Mouse (Mus musculus) heart, embryonic 11.5 days (tissue): ENCODE measurements at regions not wholly inside any gene's neighbourhood (a gene's known extent, or its start where the extent isn't known, plus 50 kb on each side); places are given as distances from the start of the nearest gene placed in this dataset.

Source experiments
- ATAC-seq: fragments of 200-750 bp; cut with Nextera tagmentation; replicated peaks from 2 replicates; pipeline ENCODE4 v1.8.0; 2017; ENCODE audit warnings: moderate library complexity; ENCODE audit not compliant: insufficient number of reproducible peaks, low FRiP score, low TSS enrichment
- H3K27ac ChIP-seq: fragments of 300-500 bp; sonication (generic); 2 replicates; pipeline ENCODE4 v1.5.1; 2014; ENCODE audit warnings: mild to moderate bottlenecking, low read depth, low read length
- H3K27me3 ChIP-seq: fragments of 300-500 bp; sonication (generic); 2 replicates; pipeline ENCODE4 v1.6.1; 2014; ENCODE audit warnings: mild to moderate bottlenecking, low read length, mixed read lengths; ENCODE audit not compliant: control insufficient read depth, insufficient read depth
- H3K36me3 ChIP-seq: fragments of 300-500 bp; sonication (generic); 2 replicates; pipeline ENCODE4 v1.6.1; 2014; ENCODE audit warnings: mild to moderate bottlenecking, low read length, moderate library complexity, mixed read lengths; ENCODE audit not compliant: control insufficient read depth, insufficient read depth
- H3K4me1 ChIP-seq: fragments of 300-500 bp; sonication (generic); 2 replicates; pipeline ENCODE4 v1.6.1; 2014; ENCODE audit warnings: low read length; ENCODE audit not compliant: control insufficient read depth, insufficient read depth
- H3K4me2 ChIP-seq: fragments of 300-500 bp; sonication (generic); 2 replicates; pipeline ENCODE4 v1.6.1; 2014; ENCODE audit warnings: mild to moderate bottlenecking, moderate library complexity
- H3K4me3 ChIP-seq: fragments of 300-500 bp; sonication (generic); 2 replicates; pipeline ENCODE4 v1.5.1; 2014; ENCODE audit warnings: low read depth, low read length
- H3K9ac ChIP-seq: fragments of 300-500 bp; sonication (generic); 2 replicates; pipeline ENCODE4 v1.6.1; 2014; ENCODE audit warnings: mild to moderate bottlenecking, low read depth, low read length, moderate library complexity
- H3K9me3 ChIP-seq: fragments of 300-500 bp; sonication (generic); replicated peaks from 2 replicates; pipeline ENCODE4 v1.6.1; 2016; ENCODE audit warnings: low read length; ENCODE audit not compliant: control insufficient read depth
- WGBS: fragments of 180-500 bp; shearing (Covaris S2); extraction: QIAGEN DNeasy Blood & Tissue Kit; methylation state at CpG from one replicate; pipeline ENCODE4 v1.1.7; 2014; ENCODE audit not compliant: insufficient replicate concordance; 5-methylcytosine and 5-hydroxymethylcytosine counted together

DNA sequence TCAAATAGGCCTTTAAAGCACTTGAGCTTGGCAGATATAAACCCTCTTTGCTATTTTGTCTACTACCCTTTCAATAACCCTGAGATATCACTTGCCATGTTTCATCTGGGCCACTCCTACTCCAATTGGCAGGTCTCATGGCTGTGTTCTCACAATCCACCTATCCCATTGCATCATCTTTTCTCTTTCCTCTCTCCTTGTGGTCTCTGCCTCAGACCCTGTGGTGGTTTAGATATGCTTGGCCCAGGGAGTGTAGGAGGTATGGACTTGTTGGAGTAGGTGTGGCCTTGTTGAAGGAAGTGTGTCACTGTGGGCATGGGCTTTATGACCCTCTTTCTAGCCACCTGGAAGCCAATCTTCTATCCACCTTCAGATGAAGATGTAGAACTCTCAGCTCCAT, 61.5 kb upstream of the Armc2 start:
- Histone ChIP-seq H3K9ac (no peak overlapping the region), H3K36me3 (no peaks in the 10 kb centered on the region), H3K4me3 (no peak overlapping the region), H3K9me3 (no peaks in the 10 kb centered on the region), H3K27me3 (no peaks in the 10 kb centered on the region), H3K4me1 (peaks cover 8% of the 10 kb centered on the region; the same call in 1 of the 2 replicates), H3K4me2 (no peak overlapping the region), H3K27ac (no peak overlapping the region)
- no peak for ATAC-seq

- H3K4me3 ChIP-seq = no peak overlapping the region
- peaks cover 10% of the 10 kb centered on the region for H3K4me1 ChIP-seq
- no peaks in the 10 kb centered on the region for H3K27me3 ChIP-seq
- H3K27ac ChIP-seq = no peak overlapping the region
- no peak for ATAC-seq
- no peak overlapping the region for H3K9ac ChIP-seq
- H3K36me3 ChIP-seq = no peaks in the 10 kb centered on the region
- WGBS = 68% methylated on average over 4 of the region's 4 CpGs
- H3K4me2 ChIP-seq = no peak overlapping the region
- H3K9me3 ChIP-seq = no peaks in the 10 kb centered on the region
Measured at GRCm38 (mm10) chr10:42076711-42077110, 58.5 kb upstream of the Armc2 start.

GRCm38 (mm10) chr10:42075545-42075944, 57.3 kb upstream of the Armc2 start:
- 80% methylated on average over 6 of the region's 6 CpGs for WGBS
- Histone ChIP-seq H3K9ac (no peak overlapping the region), H3K36me3 (no peaks in the 10 kb centered on the region), H3K4me1 (peaks cover 17% of the 10 kb centered on the region), H3K4me3 (no peak overlapping the region), H3K4me2 (no peak overlapping the region), H3K9me3 (no peaks in the 10 kb centered on the region), H3K27ac (no peak overlapping the region), H3K27me3 (no peaks in the 10 kb centered on the region)
- ATAC-seq = no peak

DNA sequence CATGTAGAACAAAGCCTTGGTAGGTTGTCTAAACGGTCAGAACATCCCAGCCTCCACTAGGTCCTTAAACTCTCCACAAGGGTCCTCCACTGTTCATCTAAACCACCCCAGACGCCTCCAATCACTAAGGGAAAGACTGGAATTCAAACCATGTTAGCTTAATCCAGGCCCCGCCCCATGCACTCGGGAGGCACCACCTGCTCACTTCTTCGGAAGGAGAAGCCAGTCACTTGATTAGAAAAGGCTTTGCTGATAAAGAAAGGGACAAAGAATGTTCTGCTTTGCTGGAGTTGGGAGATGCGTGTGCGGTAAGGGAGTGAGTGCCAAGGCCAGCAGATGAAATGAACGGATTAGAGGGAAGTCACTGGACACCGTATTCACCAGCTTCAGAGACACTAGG, 54.5 kb upstream of the Armc2 start:
- H3K27ac ChIP-seq = no peak overlapping the region
- H3K4me2 ChIP-seq = peak overlapping the region; percentile 40
- H3K9ac ChIP-seq = no peak overlapping the region
- no peak for ATAC-seq
- H3K9me3 ChIP-seq = no peaks in the 10 kb centered on the region
- H3K27me3 ChIP-seq = no peaks in the 10 kb centered on the region
- no peaks in the 10 kb centered on the region for H3K36me3 ChIP-seq
- whole genome bisulfite sequencing = 11% methylated on average over 9 of the region's 9 CpGs
- peaks cover 17% of the 10 kb centered on the region for H3K4me1 ChIP-seq
- no peak overlapping the region for H3K4me3 ChIP-seq

GRCm38 (mm10) chr10:42072131-42072530, 53.9 kb upstream of the Armc2 start:
- Histone ChIP-seq H3K9me3 (no peaks in the 10 kb centered on the region), H3K4me3 (no peak overlapping the region), H3K9ac (no peak overlapping the region), H3K27me3 (no peaks in the 10 kb centered on the region), H3K36me3 (no peaks in the 10 kb centered on the region), H3K4me1 (peaks cover 17% of the 10 kb centered on the region), H3K27ac (no peak overlapping the region), H3K4me2 (no peak overlapping the region)
- ATAC-seq = no peak
- 32% methylated on average over 3 of the region's 3 CpGs for WGBS

- H3K27me3 ChIP-seq = no peaks in the 10 kb centered on the region
- no peak overlapping the region for H3K4me3 ChIP-seq
- no peaks in the 10 kb centered on the region for H3K9me3 ChIP-seq
- no peak overlapping the region for H3K27ac ChIP-seq
- no peak for ATAC-seq
- no peaks in the 10 kb centered on the region for H3K36me3 ChIP-seq
- H3K4me2 ChIP-seq = no peak overlapping the region
- peaks cover 17% of the 10 kb centered on the region for H3K4me1 ChIP-seq
- H3K9ac ChIP-seq = no peak overlapping the region
- 29% methylated on average over 8 of the region's 8 CpGs for WGBS
Measured at GRCm38 (mm10) chr10:42071404-42072024, 53.3 kb upstream of the Armc2 start.

GRCm38 (mm10) chr10:42070611-42071403, 52.6 kb upstream of the Armc2 start:
- 18% methylated on average over 10 of the region's 10 CpGs for WGBS
- Histone ChIP-seq H3K4me2 (no peak overlapping the region), H3K4me3 (no peak overlapping the region), H3K27me3 (no peaks in the 10 kb centered on the region), H3K27ac (no peak overlapping the region), H3K36me3 (no peaks in the 10 kb centered on the region), H3K9me3 (no peaks in the 10 kb centered on the region), H3K4me1 (peaks cover 17% of the 10 kb centered on the region), H3K9ac (no peak overlapping the region)
- no peak for ATAC-seq

DNA sequence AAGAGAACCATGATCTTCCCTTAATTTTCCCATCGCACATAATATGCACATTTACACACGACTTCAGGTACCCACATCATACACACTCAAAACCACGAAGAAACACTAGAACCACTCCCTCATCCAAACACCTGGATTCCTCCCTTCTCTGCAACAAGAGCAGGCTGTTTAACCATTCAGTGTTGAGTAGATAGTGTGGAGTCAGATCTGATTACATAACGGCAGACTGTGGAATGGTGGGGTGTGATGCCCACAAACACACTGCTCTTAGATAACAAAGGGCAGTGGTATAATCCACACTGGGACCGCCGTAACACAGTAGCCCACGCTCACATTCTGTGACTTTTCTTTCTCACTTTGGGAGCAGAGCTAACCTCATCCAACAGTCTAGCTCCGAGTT, 51.5 kb upstream of the Armc2 start:
- no peak overlapping the region for H3K27ac ChIP-seq
- ATAC-seq = no peak
- 79% methylated on average over 8 of the region's 8 CpGs for WGBS
- H3K9me3 ChIP-seq = no peaks in the 10 kb centered on the region
- no peak overlapping the region for H3K4me3 ChIP-seq
- no peaks in the 10 kb centered on the region for H3K27me3 ChIP-seq
- no peak overlapping the region for H3K4me2 ChIP-seq
- H3K4me1 ChIP-seq = peaks cover 17% of the 10 kb centered on the region
- no peaks in the 10 kb centered on the region for H3K36me3 ChIP-seq
- no peak overlapping the region for H3K9ac ChIP-seq

DNA sequence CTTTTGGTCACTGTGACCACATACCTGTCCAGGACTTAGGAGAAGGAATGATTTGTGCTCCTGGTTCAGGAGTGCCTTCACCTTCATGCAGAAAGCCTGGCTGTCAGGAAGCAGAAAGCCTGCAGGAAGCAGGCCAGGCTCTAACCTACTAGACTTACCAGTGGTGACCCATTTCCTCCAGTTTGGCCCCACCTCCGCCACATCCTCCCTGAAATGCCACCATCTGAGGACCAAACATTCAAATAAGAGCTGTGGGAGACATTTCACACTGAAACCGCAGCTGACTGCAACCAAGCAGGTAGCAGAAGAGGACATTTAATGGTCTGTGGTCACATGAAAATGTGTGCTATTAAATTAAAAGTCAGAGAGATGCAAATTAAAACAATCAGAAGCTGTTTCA, 50.3 kb upstream of the Armc2 start:
- Histone ChIP-seq H3K4me1 (peaks cover 17% of the 10 kb centered on the region), H3K9ac (no peak overlapping the region), H3K36me3 (no peaks in the 10 kb centered on the region), H3K27ac (no peak overlapping the region), H3K27me3 (no peaks in the 10 kb centered on the region), H3K4me3 (no peak overlapping the region), H3K4me2 (no peak overlapping the region), H3K9me3 (no peaks in the 10 kb centered on the region)
- 74% methylated on average over 2 of the region's 2 CpGs for WGBS
- ATAC-seq = no peak
